Mouse (Mus musculus): Measurements from ENCODE around the gene Nop2. TPM values are rescaled to one million over a fixed set of nuclear protein-coding genes. Genes with fewer than 3 reads are reported as not detected.

Gene Nop2
- 25.2 and 25.3 TPM in 2 replicates for polyA plus RNA-seq (2015; fragmentation: Nextera tagmentation; extraction: Ambion mirVana)

DNA sequence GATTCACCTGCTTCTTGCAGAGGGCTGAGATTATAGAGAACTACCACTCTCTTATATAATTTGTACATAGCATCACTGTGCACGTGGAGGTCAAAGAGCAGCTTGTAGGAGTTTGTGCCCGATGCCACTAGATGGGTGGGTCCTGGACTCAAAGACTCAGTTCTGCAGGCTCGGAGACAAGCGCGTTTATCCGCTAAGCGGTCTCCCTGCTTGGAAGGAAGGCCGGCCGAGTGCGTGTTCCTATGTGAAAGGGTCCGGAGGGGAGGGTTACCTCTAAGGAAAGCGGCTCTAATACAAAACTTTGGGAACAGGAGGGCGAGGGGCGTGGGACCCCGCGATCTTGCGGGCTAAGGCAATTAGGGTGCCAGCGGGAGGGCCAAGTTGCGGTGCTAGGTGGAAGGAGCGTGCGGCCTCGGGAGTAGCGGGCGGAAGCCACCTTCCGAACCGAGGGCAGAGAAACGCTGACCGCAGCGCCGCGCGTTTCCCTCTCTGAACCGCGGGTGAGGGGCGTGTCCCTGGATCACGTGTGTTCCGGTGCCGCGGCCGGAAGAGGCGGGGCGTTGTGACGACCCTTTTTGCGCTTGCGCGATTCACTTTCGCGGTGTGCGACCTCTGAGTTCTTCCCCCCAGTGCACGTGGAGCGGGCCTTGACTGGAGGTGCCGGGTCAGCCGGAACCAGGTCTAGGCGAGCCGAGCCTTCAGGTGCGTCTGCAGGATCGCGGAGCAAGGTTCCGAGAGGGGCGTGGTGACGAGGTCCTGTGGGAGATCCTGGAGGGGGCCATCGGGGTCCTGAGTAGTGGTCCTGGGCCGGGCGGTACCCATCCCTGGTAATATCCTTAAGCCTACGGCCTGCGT is at the start of gene Nop2:
Nop2 (plus strand) TSS at position 608 of the 855 bp plus-strand sequence.
- ATAC-seq (ENCODE audit: low read depth), result peak; percentile 90
- peak within 1 kb of the TSS; percentile 91 for H3K4me2 ChIP-seq (ENCODE audit: low read depth, low read length)
- H3K9ac ChIP-seq (ENCODE audit: low read depth, low read length), result peak within 1 kb of the TSS; percentile 81
- peaks cover 15% of the 10 kb centered on the region for H3K4me1 ChIP-seq (ENCODE audit: control insufficient read depth, low read depth, low read length)
- no peaks in the 10 kb centered on the region for H3K9me3 ChIP-seq (replicated peaks; ENCODE audit: control insufficient read depth, low read length)
- WGBS (ENCODE audit: insufficient replicate concordance), result under 1% methylated on average over 66 of the region's 66 CpGs
- peak within 1 kb of the TSS; percentile 82 for H3K4me3 ChIP-seq (ENCODE audit: low read depth, low read length)
- H3K27me3 ChIP-seq (ENCODE audit: control insufficient read depth, insufficient read depth, low read depth, low read length), result no peaks in the 10 kb centered on the region
- H3K36me3 ChIP-seq (ENCODE audit: control insufficient read depth, insufficient read depth), result peaks cover 47% of the 10 kb centered on the region
- peak within 1 kb of the TSS; percentile 87 for H3K27ac ChIP-seq (ENCODE audit: low read length)

GRCm38 (mm10) chr6:125082801-125083386 is 48.8 kb upstream of the Nop2 start:
- no peak overlapping the region for H3K9ac ChIP-seq (ENCODE audit: low read depth, low read length)
- H3K27me3 ChIP-seq (ENCODE audit: control insufficient read depth, insufficient read depth, low read depth, low read length), result no peaks in the 10 kb centered on the region
- H3K4me3 ChIP-seq (ENCODE audit: low read depth, low read length), result no peak overlapping the region
- H3K27ac ChIP-seq (ENCODE audit: low read length), result no peak overlapping the region
- no peaks in the 10 kb centered on the region for H3K36me3 ChIP-seq (ENCODE audit: control insufficient read depth, insufficient read depth)
- WGBS (ENCODE audit: insufficient replicate concordance), result 73% methylated on average over 7 of the region's 7 CpGs
- H3K4me1 ChIP-seq (ENCODE audit: control insufficient read depth, low read depth, low read length), result peaks cover 6% of the 10 kb centered on the region
- H3K4me2 ChIP-seq (ENCODE audit: low read depth, low read length), result no peak overlapping the region
- ATAC-seq (ENCODE audit: low read depth), result no peak
- H3K9me3 ChIP-seq (replicated peaks; ENCODE audit: control insufficient read depth, low read length), result no peaks in the 10 kb centered on the region

DNA sequence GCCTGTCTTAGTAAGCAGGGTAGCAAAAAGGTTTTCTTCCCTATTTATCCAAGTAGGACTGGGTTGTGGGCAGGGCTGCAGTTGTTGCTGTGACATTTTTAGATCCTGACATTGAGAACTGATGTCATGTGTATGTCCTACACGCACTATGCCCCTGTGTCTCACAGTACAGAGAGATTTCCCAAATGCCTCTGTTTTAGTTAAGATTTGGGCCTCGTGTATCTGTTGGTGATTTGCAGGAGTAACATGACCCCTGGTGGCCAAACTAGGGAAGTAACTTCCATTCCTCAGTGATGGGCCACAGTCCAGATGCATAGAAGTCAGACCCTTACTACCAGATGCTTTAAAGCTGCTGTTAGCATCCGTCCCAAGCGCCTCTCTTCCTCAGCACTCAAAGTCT is 47.3 kb upstream of the Nop2 start:
- ATAC-seq (ENCODE audit: low read depth), result no peak
- Histone ChIP-seq H3K9ac (ENCODE audit: low read depth, low read length) (no peak overlapping the region), H3K27ac (ENCODE audit: low read length) (no peak overlapping the region)

DNA sequence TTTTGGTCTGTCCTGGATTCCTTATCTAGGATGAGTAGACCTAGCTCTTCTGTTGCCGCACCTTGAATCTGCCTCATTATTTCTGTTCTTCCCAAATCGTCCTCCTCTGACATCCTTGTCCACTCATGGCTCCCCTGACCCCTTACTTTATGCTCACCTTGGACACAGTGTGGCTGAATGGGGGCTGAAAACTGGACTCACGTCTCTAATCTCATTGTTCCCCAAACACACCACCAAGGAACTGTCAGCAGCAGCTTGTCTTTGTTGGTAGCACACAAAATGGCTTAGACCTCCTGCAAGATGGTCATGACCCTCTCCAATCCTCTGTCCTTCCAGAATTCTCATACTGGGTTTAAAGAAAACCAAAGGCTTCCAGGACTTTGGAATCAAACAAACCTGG is 43.8 kb upstream of the Nop2 start:
- no peak overlapping the region for H3K4me3 ChIP-seq (ENCODE audit: low read depth, low read length)
- no peak overlapping the region for H3K4me2 ChIP-seq (ENCODE audit: low read depth, low read length)
- H3K4me1 ChIP-seq (ENCODE audit: control insufficient read depth, low read depth, low read length), result peaks cover 26% of the 10 kb centered on the region
- 60% methylated on average over 3 of the region's 3 CpGs for WGBS (ENCODE audit: insufficient replicate concordance)
- peak overlapping the region; percentile 80 for H3K27ac ChIP-seq (ENCODE audit: low read length)
- H3K9me3 ChIP-seq (replicated peaks; ENCODE audit: control insufficient read depth, low read length), result no peaks in the 10 kb centered on the region
- no peaks in the 10 kb centered on the region for H3K27me3 ChIP-seq (ENCODE audit: control insufficient read depth, insufficient read depth, low read depth, low read length)
- no peak for ATAC-seq (ENCODE audit: low read depth)
- no peak overlapping the region for H3K9ac ChIP-seq (ENCODE audit: low read depth, low read length)
- H3K36me3 ChIP-seq (ENCODE audit: control insufficient read depth, insufficient read depth), result no peaks in the 10 kb centered on the region

More for the DNA sequence above, 47.3 kb upstream of the Nop2 start:
- Histone ChIP-seq H3K4me3 (ENCODE audit: low read depth, low read length) (no peak overlapping the region), H3K27me3 (ENCODE audit: control insufficient read depth, insufficient read depth, low read depth, low read length) (no peaks in the 10 kb centered on the region), H3K4me1 (ENCODE audit: control insufficient read depth, low read depth, low read length) (peaks cover 18% of the 10 kb centered on the region), H3K9me3 (replicated peaks; ENCODE audit: control insufficient read depth, low read length) (no peaks in the 10 kb centered on the region), H3K36me3 (ENCODE audit: control insufficient read depth, insufficient read depth) (no peaks in the 10 kb centered on the region), H3K4me2 (ENCODE audit: low read depth, low read length) (no peak overlapping the region)
- WGBS (ENCODE audit: insufficient replicate concordance), result 7% methylated on average over 4 of the region's 4 CpGs

DNA sequence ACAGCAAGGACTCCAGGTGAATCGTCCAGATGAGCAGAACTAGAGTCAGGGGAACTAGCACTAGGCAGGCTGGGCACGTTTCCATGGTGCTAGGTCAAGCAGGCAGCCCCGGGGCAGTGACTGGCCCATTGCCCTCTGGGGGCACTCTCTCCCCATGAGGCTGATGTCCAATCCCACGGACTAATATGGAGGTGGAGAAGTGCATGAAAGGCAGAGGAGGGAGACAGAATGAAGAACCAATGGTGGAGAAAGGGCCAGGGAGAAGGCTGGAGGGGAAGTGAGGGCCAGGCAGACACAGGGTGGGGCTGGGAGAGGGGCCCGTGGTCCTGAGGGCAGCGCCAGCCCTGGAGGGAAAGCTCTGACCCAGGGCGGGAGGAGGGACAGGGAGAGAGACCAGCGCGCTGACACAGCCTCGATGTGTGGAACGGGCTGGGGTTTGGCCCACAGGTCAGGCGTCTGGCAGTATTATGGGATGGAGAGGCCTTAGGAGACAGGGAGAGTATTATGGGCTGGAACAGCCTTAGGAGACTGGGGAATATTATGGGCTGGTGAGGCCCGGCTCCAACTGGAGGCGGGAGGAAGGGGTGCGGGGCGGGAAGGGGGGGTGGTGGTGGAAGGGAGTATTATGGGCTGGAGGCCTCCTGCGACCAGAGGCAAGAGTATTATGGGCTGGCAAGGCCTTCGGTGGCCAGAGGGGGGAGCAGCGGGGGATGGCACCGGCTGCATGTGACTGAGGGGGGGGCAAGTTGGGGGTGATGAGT is 43.0 kb upstream of the Nop2 start:
- Histone ChIP-seq H3K27me3 (ENCODE audit: control insufficient read depth, insufficient read depth, low read depth, low read length) (no peaks in the 10 kb centered on the region), H3K4me2 (ENCODE audit: low read depth, low read length) (peak overlapping the region; percentile 71), H3K27ac (ENCODE audit: low read length) (peak overlapping the region; percentile 80), H3K4me3 (ENCODE audit: low read depth, low read length) (peak overlapping the region; percentile 22), H3K4me1 (ENCODE audit: control insufficient read depth, low read depth, low read length) (peaks cover 26% of the 10 kb centered on the region), H3K9me3 (replicated peaks; ENCODE audit: control insufficient read depth, low read length) (no peaks in the 10 kb centered on the region), H3K9ac (ENCODE audit: low read depth, low read length) (peak overlapping the region; percentile 22; the same call in 1 of the 2 replicates), H3K36me3 (ENCODE audit: control insufficient read depth, insufficient read depth) (no peaks in the 10 kb centered on the region)
- ATAC-seq (ENCODE audit: low read depth), result peak; percentile 73
- 3% methylated on average over 20 of the region's 20 CpGs for WGBS (ENCODE audit: insufficient replicate concordance)

- H3K4me2 ChIP-seq (ENCODE audit: low read depth, low read length), result peak overlapping the region; percentile 71
- peak; percentile 68 for ATAC-seq (ENCODE audit: low read depth)
- H3K27me3 ChIP-seq (ENCODE audit: control insufficient read depth, insufficient read depth, low read depth, low read length), result no peaks in the 10 kb centered on the region
- H3K4me3 ChIP-seq (ENCODE audit: low read depth, low read length), result peak overlapping the region; percentile 22
- WGBS (ENCODE audit: insufficient replicate concordance), result 4% methylated on average over 15 of the region's 15 CpGs
- H3K4me1 ChIP-seq (ENCODE audit: control insufficient read depth, low read depth, low read length), result peaks cover 26% of the 10 kb centered on the region
- H3K9me3 ChIP-seq (replicated peaks; ENCODE audit: control insufficient read depth, low read length), result no peaks in the 10 kb centered on the region
- peak overlapping the region; percentile 49 for H3K9ac ChIP-seq (ENCODE audit: low read depth, low read length)
- H3K27ac ChIP-seq (ENCODE audit: low read length), result peak overlapping the region; percentile 80
- H3K36me3 ChIP-seq (ENCODE audit: control insufficient read depth, insufficient read depth), result no peaks in the 10 kb centered on the region
These were observed 42.0 kb upstream of the Nop2 start for GRCm38 (mm10) chr6:125089521-125090321.

GRCm38 (mm10) chr6:125090341-125091085 is 41.2 kb upstream of the Nop2 start:
- H3K27ac ChIP-seq (ENCODE audit: low read length), result peak overlapping the region; percentile 80
- no peak for ATAC-seq (ENCODE audit: low read depth)
- no peaks in the 10 kb centered on the region for H3K27me3 ChIP-seq (ENCODE audit: control insufficient read depth, insufficient read depth, low read depth, low read length)
- peaks cover 33% of the 10 kb centered on the region for H3K4me1 ChIP-seq (ENCODE audit: control insufficient read depth, low read depth, low read length)
- peak overlapping the region; percentile 22 for H3K4me3 ChIP-seq (ENCODE audit: low read depth, low read length)
- H3K9me3 ChIP-seq (replicated peaks; ENCODE audit: control insufficient read depth, low read length), result no peaks in the 10 kb centered on the region
- peak overlapping the region; percentile 49; the same call in 1 of the 2 replicates for H3K9ac ChIP-seq (ENCODE audit: low read depth, low read length)
- peak overlapping the region; percentile 71 for H3K4me2 ChIP-seq (ENCODE audit: low read depth, low read length)
- 58% methylated on average over 10 of the region's 10 CpGs for WGBS (ENCODE audit: insufficient replicate concordance)
- no peaks in the 10 kb centered on the region for H3K36me3 ChIP-seq (ENCODE audit: control insufficient read depth, insufficient read depth)

DNA sequence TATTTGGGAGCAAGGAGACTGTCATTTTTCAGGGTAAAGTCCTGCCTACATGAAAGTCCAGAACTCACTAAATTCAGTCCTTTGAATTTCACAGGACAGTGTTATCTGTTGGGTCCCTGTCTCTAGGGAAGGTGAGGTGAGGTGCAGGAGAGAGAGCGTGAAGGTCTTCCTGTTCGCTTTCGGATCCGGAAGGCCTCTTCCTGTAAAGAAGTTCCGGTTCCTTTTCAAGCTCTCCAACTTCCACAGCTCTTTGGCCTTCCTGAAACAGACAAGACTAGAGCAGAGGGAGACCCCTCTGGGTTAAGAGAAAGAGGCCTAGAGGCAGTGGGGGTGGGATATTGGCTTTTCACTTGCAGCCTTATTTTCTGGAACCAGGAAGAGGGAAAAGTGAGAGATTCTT is 39.3 kb upstream of the Nop2 start:
- no peak overlapping the region for H3K27ac ChIP-seq (ENCODE audit: low read length)
- H3K4me1 ChIP-seq (ENCODE audit: control insufficient read depth, low read depth, low read length), result peaks cover 43% of the 10 kb centered on the region

More for the DNA sequence above, 39.3 kb upstream of the Nop2 start:
- ATAC-seq (ENCODE audit: low read depth), result no peak
- H3K4me2 ChIP-seq (ENCODE audit: low read depth, low read length), result no peak overlapping the region
- no peaks in the 10 kb centered on the region for H3K36me3 ChIP-seq (ENCODE audit: control insufficient read depth, insufficient read depth)
- no peaks in the 10 kb centered on the region for H3K9me3 ChIP-seq (replicated peaks; ENCODE audit: control insufficient read depth, low read length)
- no peaks in the 10 kb centered on the region for H3K27me3 ChIP-seq (ENCODE audit: control insufficient read depth, insufficient read depth, low read depth, low read length)
- H3K9ac ChIP-seq (ENCODE audit: low read depth, low read length), result no peak overlapping the region
- 48% methylated on average over 5 of the region's 5 CpGs for WGBS (ENCODE audit: insufficient replicate concordance)
- H3K4me3 ChIP-seq (ENCODE audit: low read depth, low read length), result no peak overlapping the region

Data from liver, embryonic 16.5 days (tissue).